Mouse (Mus musculus) splenic B cell, adult 2 months (primary cell): ENCODE results near the gene 4930518I15Rik.
"Not testable (repeated sequence)": the region's sequence is repeated elsewhere in the genome, so short reads cannot be mapped to it uniquely, and the experiment has no call there.

Source experiments
- DNase-seq: peaks from one replicate; pipeline ENCODE4 v3.0.0-alpha.2; 2011; ENCODE audit warnings: low read depth, low spot score
- H3K27me3 ChIP-seq: 2 replicates; pipeline ENCODE4 v1.6.1; 2012; ENCODE audit warnings: mild to moderate bottlenecking, low read length, moderate library complexity, mixed read lengths; ENCODE audit not compliant: control insufficient read depth, poor library complexity, insufficient read depth, severe bottlenecking
- H3K36me3 ChIP-seq: 2 replicates; pipeline ENCODE4 v1.6.1; 2012; ENCODE audit warnings: mild to moderate bottlenecking, low read length, moderate library complexity, mixed read lengths; ENCODE audit not compliant: control insufficient read depth, poor library complexity, insufficient read depth, severe bottlenecking

The 4930518I15Rik gene

GRCm38 (mm10) chr2:156857835-156858234 lies at the start of gene 4930518I15Rik:
TSS of gene 4930518I15Rik (minus strand) at chr2:156857946.
- no peaks in the 10 kb centered on the region for H3K27me3 ChIP-seq
- DNase-seq, result peak; percentile 15
- H3K36me3 ChIP-seq, result no peaks in the 10 kb centered on the region

- not testable (repeated sequence) for H3K36me3 ChIP-seq, DNase-seq, H3K27me3 ChIP-seq
These were observed 48.2 kb upstream of the 4930518I15Rik start for GRCm38 (mm10) chr2:156905931-156906330.

GRCm38 (mm10) chr2:156904976-156905717 lies 47.4 kb upstream of the 4930518I15Rik start:
- DNase-seq, result no peak
- Histone ChIP-seq H3K36me3 (no peaks in the 10 kb centered on the region), H3K27me3 (no peaks in the 10 kb centered on the region)

DNA sequence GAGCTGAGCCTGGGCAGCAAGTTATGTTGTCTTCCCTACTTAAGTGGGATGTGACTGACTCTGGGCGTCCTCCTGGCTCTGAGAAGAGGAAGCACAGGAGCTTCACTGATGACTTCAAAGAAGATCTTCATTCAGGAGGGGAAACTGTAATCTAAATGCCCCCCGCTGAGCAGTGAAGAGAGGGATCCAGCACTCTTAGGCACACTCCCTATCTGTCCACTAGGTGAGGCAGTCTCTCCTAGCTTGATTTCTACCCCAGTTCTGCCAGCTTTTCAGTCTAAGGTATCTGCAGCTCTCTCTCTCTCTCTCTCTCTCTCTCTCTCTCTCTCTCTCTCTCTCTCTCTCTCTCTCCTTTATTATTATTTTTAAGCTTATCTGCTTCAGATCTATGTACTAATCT lies 45.6 kb upstream of the 4930518I15Rik start:
- DNase-seq, result no peak
- no peaks in the 10 kb centered on the region for H3K27me3 ChIP-seq
- no peaks in the 10 kb centered on the region for H3K36me3 ChIP-seq

- not testable (repeated sequence) for DNase-seq, H3K36me3 ChIP-seq, H3K27me3 ChIP-seq
These were observed 44.7 kb upstream of the 4930518I15Rik start for GRCm38 (mm10) chr2:156902411-156902810.

DNA sequence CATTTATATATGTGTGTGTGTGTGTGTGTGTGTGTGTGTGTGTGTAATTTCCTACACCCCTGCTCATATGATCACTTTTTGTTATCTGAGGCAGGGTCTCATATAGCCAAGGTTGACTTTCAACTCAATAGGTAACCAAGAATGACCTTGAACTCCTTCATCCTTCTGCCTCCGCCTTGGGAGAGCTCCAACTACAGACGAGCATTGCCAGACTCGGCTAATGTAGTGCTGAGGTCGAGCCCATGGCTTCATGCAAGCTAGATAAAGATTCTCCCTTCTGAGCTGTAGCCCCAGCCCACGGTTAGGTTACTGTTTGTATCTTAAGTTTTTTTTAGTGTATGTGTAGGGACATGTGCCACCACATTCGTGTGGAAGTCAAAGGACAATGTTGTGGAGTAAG lies 44.1 kb upstream of the 4930518I15Rik start:
- no peaks in the 10 kb centered on the region for H3K27me3 ChIP-seq

GRCm38 (mm10) chr2:156901344-156901743 lies 43.6 kb upstream of the 4930518I15Rik start:
- H3K27me3 ChIP-seq, result no peaks in the 10 kb centered on the region
- H3K36me3 ChIP-seq, result no peaks in the 10 kb centered on the region
- DNase-seq, result no peak

More for the DNA sequence above, 44.1 kb upstream of the 4930518I15Rik start:
- no peaks in the 10 kb centered on the region for H3K36me3 ChIP-seq
- DNase-seq, result no peak

- no peak for DNase-seq
- no peaks in the 10 kb centered on the region for H3K36me3 ChIP-seq
- no peaks in the 10 kb centered on the region for H3K27me3 ChIP-seq
These were observed 41.4 kb upstream of the 4930518I15Rik start for GRCm38 (mm10) chr2:156899184-156899583.

DNA sequence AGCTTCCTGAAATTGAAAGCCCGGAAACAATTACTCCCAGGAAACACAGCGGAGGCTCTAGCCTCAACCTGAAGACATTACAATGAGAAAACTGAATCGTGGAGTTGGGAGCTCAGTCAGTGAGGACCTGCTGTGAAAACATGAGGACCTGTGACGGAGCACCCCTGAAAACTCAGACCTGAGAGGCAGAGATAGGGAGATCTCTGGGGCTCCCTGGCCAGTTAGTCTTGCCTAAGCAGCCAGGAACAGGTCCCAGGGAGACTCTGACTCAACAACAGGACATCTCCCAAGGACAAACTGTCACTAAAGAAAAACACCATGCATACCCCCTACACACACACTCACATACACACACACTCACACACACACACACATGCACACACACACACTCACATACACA lies 40.6 kb upstream of the 4930518I15Rik start:
- Histone ChIP-seq H3K27me3 (no peaks in the 10 kb centered on the region), H3K36me3 (no peaks in the 10 kb centered on the region)
- no peak for DNase-seq

GRCm38 (mm10) chr2:156897034-156897433 lies 39.3 kb upstream of the 4930518I15Rik start:
- no peaks in the 10 kb centered on the region for H3K36me3 ChIP-seq
- DNase-seq, result no peak
- H3K27me3 ChIP-seq, result no peaks in the 10 kb centered on the region

GRCm38 (mm10) chr2:156896384-156896914 lies 38.7 kb upstream of the 4930518I15Rik start:
- Histone ChIP-seq H3K27me3 (no peaks in the 10 kb centered on the region), H3K36me3 (no peaks in the 10 kb centered on the region)
- DNase-seq, result no peak

GRCm38 (mm10) chr2:156894496-156895265 lies 36.9 kb upstream of the 4930518I15Rik start:
- Histone ChIP-seq H3K27me3 (no peaks in the 10 kb centered on the region), H3K36me3 (no peaks in the 10 kb centered on the region)
- DNase-seq, result no peak

DNA sequence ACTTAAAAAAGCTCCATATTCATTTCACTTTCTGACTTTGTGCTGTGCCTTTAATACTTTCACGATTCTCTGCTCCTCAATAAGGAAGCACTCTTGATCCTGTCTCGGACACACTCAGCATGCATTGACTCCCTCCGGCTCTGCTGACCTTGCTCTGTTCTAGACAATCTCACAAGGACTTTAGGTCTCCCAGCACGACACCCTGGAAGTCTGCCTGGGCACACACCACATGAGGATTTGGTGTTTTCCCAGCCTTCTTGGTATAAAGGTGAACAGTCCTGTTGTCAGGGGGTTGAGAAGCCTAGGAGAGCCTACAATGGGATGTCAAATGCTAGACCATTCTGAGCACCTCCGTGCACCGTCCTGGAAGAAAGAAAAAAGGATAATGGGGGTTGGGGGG lies 35.1 kb upstream of the 4930518I15Rik start:
- no peak for DNase-seq
- H3K27me3 ChIP-seq, result no peaks in the 10 kb centered on the region

DNA sequence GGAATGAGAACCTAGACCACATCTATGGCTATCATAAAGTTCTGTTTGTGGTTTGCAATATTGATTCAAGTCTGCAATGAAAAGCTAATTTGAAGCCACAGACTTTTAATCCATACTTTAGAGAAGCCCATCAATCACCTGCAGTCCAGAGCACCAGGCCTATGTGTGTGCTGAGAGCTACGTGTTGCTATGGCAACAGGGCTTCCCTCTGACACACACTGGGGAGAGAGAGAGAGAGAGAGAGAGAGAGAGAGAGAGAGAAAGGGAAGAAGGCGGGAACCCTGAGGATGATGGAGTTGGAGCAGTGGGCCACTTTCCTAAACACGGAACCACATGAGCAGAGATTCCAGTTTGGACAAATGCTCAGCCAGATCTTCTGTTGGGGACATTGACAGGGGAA lies 34.5 kb upstream of the 4930518I15Rik start:
- H3K36me3 ChIP-seq, result no peaks in the 10 kb centered on the region
- H3K27me3 ChIP-seq, result no peaks in the 10 kb centered on the region
- no peak for DNase-seq

More for the DNA sequence above, 35.1 kb upstream of the 4930518I15Rik start:
- no peaks in the 10 kb centered on the region for H3K36me3 ChIP-seq

GRCm38 (mm10) chr2:156888490-156888889 lies 30.7 kb upstream of the 4930518I15Rik start:
- DNase-seq, result no peak
- Histone ChIP-seq H3K36me3 (no peaks in the 10 kb centered on the region), H3K27me3 (no peaks in the 10 kb centered on the region)
